11 mouse cellular contexts compared by ENCODE assay signal in genomic region chr9:40776459-40777248, GRCm38 (mm10). TPM values are rescaled to one million over a fixed set of nuclear protein-coding genes. Genes with fewer than 3 reads are reported as not detected.
A peak's percentile ranks its signal among the peaks of the same experiment; 100 is the strongest.
DNase-seq lines count a peak whose midpoint lies in the region; ATAC-seq lines count a peak whose summit lies in the region.
"Had no signal": no experiment of that assay in that cellular context is flagged by ENCODE, and none has a peak within 500 bp of the region (broad histone marks: within the 10 kb centered on the region; RNA-seq: fewer than 3 reads in every experiment).

No protein-coding gene starts in this region.

- H3K9ac ChIP-seq in intestine, embryonic 16.5 days (ENCODE audit: low read depth, low read length): no peak overlapping the region
- H3K9ac ChIP-seq in lung, embryonic 16.5 days (ENCODE audit: low read length): no peak overlapping the region; the same call in 1 of the 2 replicates
- H3K9ac ChIP-seq: limb, embryonic 12.5 days had no signal

- 50% methylated on average over 11 of the region's 11 CpGs for WGBS in intestine, embryonic 16.5 days
- WGBS in lung, embryonic 16.5 days: 39% methylated on average over 11 of the region's 11 CpGs
- 80% methylated on average over 11 of the region's 11 CpGs for WGBS in hindbrain, embryonic 10.5 days

- peak overlapping the region; percentile 91 for H3K27ac ChIP-seq in intestine, embryonic 16.5 days (ENCODE audit: low read length)
- peak overlapping the region; percentile 84 for H3K27ac ChIP-seq in lung, embryonic 16.5 days (ENCODE audit: low read length)
- no peak overlapping the region for H3K27ac ChIP-seq in hindbrain, embryonic 10.5 days
- H3K27ac ChIP-seq: limb, embryonic 12.5 days had no signal

- ATAC-seq in intestine, embryonic 16.5 days: peak; percentile 92
- peak; percentile 62 for ATAC-seq in lung, embryonic 16.5 days (ENCODE audit: low read depth)

- H3K4me1 ChIP-seq in intestine, embryonic 16.5 days (ENCODE audit: control insufficient read depth, insufficient read depth, low read length): peaks cover 17% of the 10 kb centered on the region
- peaks cover 5% of the 10 kb centered on the region; the same call in 1 of the 2 replicates for H3K4me1 ChIP-seq in lung, embryonic 16.5 days (replicated peaks; ENCODE audit: control insufficient read depth, insufficient read depth, low read length)
- peaks cover 7% of the 10 kb centered on the region; the same call in 1 of the 2 replicates for H3K4me1 ChIP-seq in hindbrain, embryonic 10.5 days (replicated peaks)
- H3K4me1 ChIP-seq: limb, embryonic 12.5 days had no signal

- no peaks in the 10 kb centered on the region for H3K27me3 ChIP-seq in intestine, embryonic 16.5 days (replicated peaks; ENCODE audit: control insufficient read depth, insufficient read depth, low read length)
- no peaks in the 10 kb centered on the region for H3K27me3 ChIP-seq in lung, embryonic 16.5 days (ENCODE audit: control insufficient read depth, insufficient read depth, low read depth, low read length)
- H3K27me3 ChIP-seq in hindbrain, embryonic 10.5 days (ENCODE audit: insufficient read depth, poor library complexity, severe bottlenecking): no peaks in the 10 kb centered on the region
- H3K27me3 ChIP-seq: limb, embryonic 12.5 days had no signal

- DNase-seq in adrenal gland, adult (ENCODE audit: inconsistent age in 2 of 2, low spot score in 1 of 2): peak; percentile 62 to 88
- DNase-seq in adrenal gland, postnatal 4 days (ENCODE audit: low spot score in 2 of 2): no peak
- peak; percentile 34 for DNase-seq in adrenal gland, postnatal 25 days
- no peak for DNase-seq in cerebellum, postnatal 4 days (ENCODE audit: low spot score in 2 of 2)
- DNase-seq in hindbrain, embryonic 10.5 days (ENCODE audit: low spot score): no peak
- no peak for DNase-seq in thymus, postnatal 0 days (ENCODE audit: low spot score)
- DNase-seq: cerebellum, adult 8-10 months; right cerebral cortex, postnatal 25 days had no signal

- no peaks in the 10 kb centered on the region for H3K36me3 ChIP-seq in intestine, embryonic 16.5 days (ENCODE audit: control insufficient read depth, insufficient read depth, low read length)
- H3K36me3 ChIP-seq in lung, embryonic 16.5 days (ENCODE audit: control insufficient read depth, insufficient read depth, low read length): no peaks in the 10 kb centered on the region
- H3K36me3 ChIP-seq in hindbrain, embryonic 10.5 days: peaks cover 24% of the 10 kb centered on the region

- H3K9me3 ChIP-seq in intestine, embryonic 16.5 days (ENCODE audit: control insufficient read depth, low read length): no peaks in the 10 kb centered on the region
- no peaks in the 10 kb centered on the region for H3K9me3 ChIP-seq in lung, embryonic 16.5 days (ENCODE audit: control insufficient read depth, low read length)
- H3K9me3 ChIP-seq in hindbrain, embryonic 10.5 days: 0 out of 2 replicates have a peak, but pooled peaks cover 1% of the 10 kb centered on the region
- H3K9me3 ChIP-seq: limb, embryonic 12.5 days had no signal

- H3K4me3 ChIP-seq in intestine, embryonic 16.5 days (ENCODE audit: low read length): no peak overlapping the region
- H3K4me3 ChIP-seq in lung, embryonic 16.5 days (ENCODE audit: low read length): no peak overlapping the region
- H3K4me3 ChIP-seq in hindbrain, embryonic 10.5 days: no peak overlapping the region
- H3K4me3 ChIP-seq: limb, embryonic 12.5 days had no signal

- no peak overlapping the region for H3K4me2 ChIP-seq in intestine, embryonic 16.5 days (ENCODE audit: low read depth, low read length)
- H3K4me2 ChIP-seq in lung, embryonic 16.5 days (ENCODE audit: low read depth, low read length): no peak overlapping the region
- H3K4me2 ChIP-seq: limb, embryonic 12.5 days had no signal

RNA-seq across cellular contexts. Expression of gene Hspa8, which starts 24.1 kb away (rescaled TPM):
- 1,000 to 10,000 TPM; 1,260 to 1,409 TPM for total RNA-seq in adrenal gland, postnatal 4 days (2021)
- 1,395 and 2,721 TPM in 2 replicates for total RNA-seq in adrenal gland, postnatal 25 days (2021)
- polyA plus RNA-seq in intestine, embryonic 16.5 days (2015; fragmentation: Nextera tagmentation; extraction: Ambion mirVana): 2,348 and 2,439 TPM in 2 replicates
- polyA plus RNA-seq in lung, embryonic 16.5 days (2015; fragmentation: Nextera tagmentation; extraction: Ambion mirVana): 2,362 and 2,391 TPM in 2 replicates
- 2,933 and 3,536 TPM in 2 replicates for polyA plus RNA-seq in hindbrain, embryonic 10.5 days (2016; fragmentation: Nextera tagmentation; extraction: Ambion mirVana)
- polyA plus RNA-seq in thymus, postnatal 0 days (2015; fragmentation: Nextera tagmentation; extraction: Ambion mirVana): 1,839 and 2,551 TPM in 2 replicates

Comparison
In these comparisons a context has a peak if more than half of its experiments do, and no peak if none do; other contexts are left out.
1. DNase-seq: peak in adrenal gland, adult (2 of 2) and adrenal gland, postnatal 25 days (single experiment); none in adrenal gland, postnatal 4 days (0 of 2), cerebellum, postnatal 4 days (0 of 2), hindbrain, embryonic 10.5 days (single experiment) and thymus, postnatal 0 days (single experiment).